Mouse (Mus musculus) liver, embryonic 13.5 days (tissue): Measurements from ENCODE around the gene Igfbp1. TPM values are rescaled to one million over a fixed set of nuclear protein-coding genes. Genes with fewer than 3 reads are reported as not detected.
A peak's percentile ranks its signal among the peaks of the same experiment; 100 is the strongest.

Experiments
- ATAC-seq: fragments of 200-750 bp; cut with Nextera tagmentation; 2 replicates; pipeline ENCODE4 v1.8.0; 2017; ENCODE audit warnings: low read depth, mild to moderate bottlenecking, moderate number of reproducible peaks, moderate library complexity
- DNase-seq: peaks from one replicate; pipeline ENCODE4 v3.0.0; 2022
- H3K27ac ChIP-seq: fragments of 300-500 bp; sonication (generic); 2 replicates; pipeline ENCODE4 v1.5.1; 2015; ENCODE audit warnings: moderate library complexity, mild to moderate bottlenecking, inconsistent platforms
- H3K27me3 ChIP-seq: fragments of 300-500 bp; sonication (generic); 2 replicates; pipeline ENCODE4 v1.6.1; 2015; ENCODE audit warnings: mild to moderate bottlenecking, inconsistent platforms
- H3K36me3 ChIP-seq: fragments of 300-500 bp; sonication (generic); 2 replicates; pipeline ENCODE4 v1.6.1; 2015; ENCODE audit warnings: mild to moderate bottlenecking, inconsistent platforms
- H3K4me1 ChIP-seq: fragments of 300-500 bp; sonication (generic); replicated peaks from 2 replicates; pipeline ENCODE4 v1.6.1; 2015; ENCODE audit warnings: inconsistent platforms
- H3K4me2 ChIP-seq: fragments of 300-500 bp; sonication (generic); 2 replicates; pipeline ENCODE4 v1.6.1; 2015; ENCODE audit warnings: inconsistent platforms, mild to moderate bottlenecking, moderate library complexity
- H3K4me3 ChIP-seq: fragments of 300-500 bp; sonication (generic); replicated peaks from 2 replicates; pipeline ENCODE4 v1.5.1; 2015; ENCODE audit warnings: mild to moderate bottlenecking, inconsistent platforms
- H3K9ac ChIP-seq: fragments of 300-500 bp; sonication (generic); 2 replicates; pipeline ENCODE4 v1.6.1; 2015; ENCODE audit warnings: mild to moderate bottlenecking, inconsistent platforms
- H3K9me3 ChIP-seq: fragments of 300-500 bp; sonication (generic); replicated peaks from 2 replicates; pipeline ENCODE4 v1.6.1; 2016; ENCODE audit warnings: inconsistent platforms
- WGBS: fragments of 180-500 bp; shearing (Covaris S2); methylation state at CpG from one replicate; pipeline ENCODE4 v1.1.7; 2015; ENCODE audit not compliant: insufficient replicate concordance; 5-methylcytosine and 5-hydroxymethylcytosine counted together
- polyA plus RNA-seq: library from polyadenylated mRNA; unstranded; fragments of >200 nt; fragmentation: Nextera tagmentation; extraction: Ambion mirVana; gene quantifications from 2 replicates; pipeline ENCODE4 v1.2.1, GENCODE M21; 2015

Igfbp1 gene
- polyA plus RNA-seq, 1 experiment from 2014 or later, result 56.9 TPM

DNA sequence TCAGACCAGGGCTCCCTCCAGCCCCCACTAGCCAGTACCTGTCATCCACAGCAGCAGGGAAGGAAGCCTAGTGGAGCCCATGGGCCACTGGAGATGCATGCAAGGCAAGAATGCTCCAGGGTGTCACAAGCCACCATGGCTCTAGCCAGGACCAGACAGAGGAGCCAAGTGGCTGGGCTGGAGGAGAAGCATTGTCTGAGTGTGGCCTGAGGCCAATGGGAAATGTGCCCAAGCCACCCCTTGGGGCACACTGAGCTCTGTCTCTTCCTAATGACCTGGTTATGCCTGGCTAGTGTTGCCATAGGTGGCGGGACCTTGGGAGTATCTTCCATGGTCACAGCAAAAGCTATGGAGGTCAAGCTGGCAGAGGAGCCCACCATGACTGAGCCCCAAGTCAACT lies 27.9 kb upstream of the Igfbp1 start:
- no peak for ATAC-seq
- DNase-seq, result no peak
- 48% methylated on average over 1 of the region's 1 CpGs for WGBS

DNA sequence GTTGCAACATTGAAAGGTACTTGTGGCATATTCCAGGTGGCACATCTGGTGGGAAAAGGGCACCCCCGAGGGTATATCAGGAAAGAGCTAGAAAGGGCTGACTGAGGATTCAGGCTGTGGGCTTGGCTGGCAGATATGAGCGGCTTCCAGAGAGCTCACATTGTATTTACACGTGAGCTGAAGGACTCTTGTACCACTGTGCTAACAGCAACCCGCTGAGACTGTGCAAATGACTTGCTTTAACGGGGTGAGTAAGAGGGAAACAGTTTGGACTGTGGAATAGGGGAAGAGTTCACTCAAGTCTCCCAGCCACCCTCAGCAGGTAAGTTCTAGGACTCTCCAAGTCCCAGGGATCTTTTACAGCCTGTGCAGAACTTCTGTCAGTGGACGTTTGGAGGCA lies 23.9 kb upstream of the Igfbp1 start:
- Histone ChIP-seq H3K9me3 (no peaks in the 10 kb centered on the region), H3K4me3 (no peak overlapping the region), H3K4me1 (no peaks in the 10 kb centered on the region), H3K9ac (no peak overlapping the region), H3K4me2 (no peak overlapping the region), H3K36me3 (no peaks in the 10 kb centered on the region), H3K27ac (no peak overlapping the region), H3K27me3 (no peaks in the 10 kb centered on the region)
- WGBS, result 52% methylated on average over 6 of the region's 6 CpGs
- ATAC-seq, result no peak
- no peak for DNase-seq

More for the DNA sequence above, 27.9 kb upstream of the Igfbp1 start:
- no peaks in the 10 kb centered on the region for H3K9me3 ChIP-seq
- no peak overlapping the region for H3K4me3 ChIP-seq
- H3K27me3 ChIP-seq, result no peaks in the 10 kb centered on the region
- no peak overlapping the region for H3K9ac ChIP-seq
- H3K36me3 ChIP-seq, result no peaks in the 10 kb centered on the region
- H3K4me2 ChIP-seq, result no peak overlapping the region
- H3K27ac ChIP-seq, result no peak overlapping the region
- H3K4me1 ChIP-seq, result no peaks in the 10 kb centered on the region

DNA sequence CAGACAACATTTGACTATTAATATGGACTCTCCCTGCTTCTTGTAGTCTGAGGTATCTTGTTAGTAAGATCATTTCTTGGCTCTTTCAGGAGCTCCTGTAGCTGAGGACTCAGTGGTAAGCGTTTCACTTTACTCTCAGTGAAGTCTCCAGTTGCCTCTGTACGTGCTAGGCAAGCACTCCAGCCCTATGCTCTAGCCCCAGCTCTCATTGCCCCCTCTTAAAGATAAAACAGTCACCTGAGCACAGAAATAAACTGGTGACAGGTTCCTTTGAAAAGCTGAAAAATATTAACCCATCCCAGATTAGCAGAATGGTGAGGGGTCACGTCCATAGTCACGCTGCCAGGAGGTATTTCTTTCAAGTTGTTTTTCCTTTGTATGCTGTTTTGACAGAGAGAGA lies 18.9 kb upstream of the Igfbp1 start:
- Histone ChIP-seq H3K4me3 (no peak overlapping the region), H3K4me1 (no peaks in the 10 kb centered on the region), H3K4me2 (no peak overlapping the region), H3K27ac (no peak overlapping the region), H3K36me3 (no peaks in the 10 kb centered on the region), H3K9ac (no peak overlapping the region), H3K9me3 (no peaks in the 10 kb centered on the region), H3K27me3 (no peaks in the 10 kb centered on the region)
- ATAC-seq (no peak), DNase-seq (no peak)
- WGBS, result 56% methylated on average over 4 of the region's 4 CpGs

DNA sequence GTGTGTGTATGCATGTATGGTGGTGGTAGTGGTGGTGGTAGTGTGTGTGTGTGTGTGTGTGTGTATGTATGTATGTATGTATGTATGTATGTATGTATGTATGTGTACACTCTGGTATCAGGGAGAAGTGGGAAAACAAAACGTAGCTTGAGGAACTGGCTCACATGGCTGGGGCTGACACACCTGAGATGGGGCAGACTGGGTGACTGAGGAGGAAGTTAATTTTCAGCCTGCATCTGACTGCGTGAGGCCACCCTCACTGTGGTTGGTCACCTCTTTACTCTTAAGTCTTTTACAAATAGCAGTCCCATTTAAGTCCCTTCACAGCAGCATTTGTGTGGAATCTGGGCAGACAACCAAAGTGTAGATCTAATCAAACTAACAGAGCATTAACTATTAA lies 18.3 kb upstream of the Igfbp1 start:
- no peaks in the 10 kb centered on the region for H3K36me3 ChIP-seq
- no peaks in the 10 kb centered on the region for H3K27me3 ChIP-seq
- WGBS, result 35% methylated on average over 2 of the region's 2 CpGs
- no peak for ATAC-seq
- H3K4me2 ChIP-seq, result no peak overlapping the region
- H3K27ac ChIP-seq, result no peak overlapping the region
- no peak overlapping the region for H3K4me3 ChIP-seq
- H3K9ac ChIP-seq, result no peak overlapping the region
- H3K4me1 ChIP-seq, result no peaks in the 10 kb centered on the region
- no peaks in the 10 kb centered on the region for H3K9me3 ChIP-seq
- DNase-seq, result no peak

DNA sequence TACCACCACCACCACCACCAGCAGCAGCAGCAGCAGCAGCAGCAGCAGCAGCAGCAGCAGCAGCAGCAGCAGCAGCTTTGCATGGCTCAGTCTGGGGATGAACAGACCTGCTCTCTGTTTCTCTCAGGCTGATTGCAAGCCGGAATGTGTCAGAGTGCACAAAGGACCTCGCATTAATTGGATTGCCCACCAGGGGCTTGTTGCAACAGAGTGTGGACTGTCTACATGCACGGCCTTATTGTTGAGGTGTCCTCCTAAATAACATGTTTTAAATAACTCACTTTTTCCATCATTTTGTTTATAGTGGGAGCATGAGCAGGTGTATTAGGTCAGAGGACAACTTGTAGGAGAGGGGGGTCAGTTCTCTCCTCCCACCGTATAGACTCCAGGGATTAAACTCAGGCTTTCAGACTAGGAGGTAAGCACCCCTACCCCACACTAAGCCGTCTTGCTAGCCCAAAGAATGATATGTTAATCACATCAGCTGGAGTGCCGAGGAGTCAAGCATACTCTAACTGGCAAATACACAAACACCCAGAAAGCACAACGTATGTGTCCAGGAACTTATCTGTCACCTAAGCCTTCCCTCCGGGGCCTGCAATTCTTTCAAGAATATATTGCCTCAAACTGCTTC lies 15.1 kb upstream of the Igfbp1 start:
- no peak overlapping the region for H3K4me2 ChIP-seq
- H3K27me3 ChIP-seq, result no peaks in the 10 kb centered on the region
- no peak overlapping the region for H3K4me3 ChIP-seq
- no peak overlapping the region for H3K27ac ChIP-seq
- H3K9me3 ChIP-seq, result no peaks in the 10 kb centered on the region
- WGBS, result 63% methylated on average over 8 of the region's 8 CpGs
- no peaks in the 10 kb centered on the region for H3K4me1 ChIP-seq
- H3K36me3 ChIP-seq, result no peaks in the 10 kb centered on the region
- no peak overlapping the region for H3K9ac ChIP-seq
- DNase-seq, result no peak
- no peak for ATAC-seq

DNA sequence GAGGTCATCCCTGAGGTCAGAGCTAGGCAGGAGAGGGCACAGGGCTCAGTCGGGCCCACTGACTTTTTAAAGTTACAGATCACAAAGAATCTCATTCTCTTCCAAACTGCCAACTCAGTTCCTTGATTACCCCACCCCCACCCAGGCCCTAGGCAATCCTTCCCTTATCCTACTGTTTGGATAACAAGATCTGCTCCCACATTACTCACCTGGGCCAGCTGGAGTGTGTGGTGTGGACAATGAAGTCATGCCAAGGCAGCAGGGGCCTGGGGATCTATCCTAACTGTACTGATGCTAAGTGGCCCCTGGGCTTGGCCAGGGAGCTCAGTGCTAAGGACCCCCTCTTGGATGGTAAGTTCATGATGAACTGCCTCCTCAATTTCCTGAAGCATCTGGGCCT lies 13.2 kb upstream of the Igfbp1 start:
- Histone ChIP-seq H3K27me3 (no peaks in the 10 kb centered on the region), H3K4me1 (no peaks in the 10 kb centered on the region), H3K4me3 (no peak overlapping the region), H3K9me3 (no peaks in the 10 kb centered on the region), H3K36me3 (no peaks in the 10 kb centered on the region), H3K9ac (no peak overlapping the region), H3K27ac (no peak overlapping the region), H3K4me2 (no peak overlapping the region)
- DNase-seq (no peak), ATAC-seq (no peak)
- WGBS, result 28% methylated on average over 1 of the region's 1 CpGs

DNA sequence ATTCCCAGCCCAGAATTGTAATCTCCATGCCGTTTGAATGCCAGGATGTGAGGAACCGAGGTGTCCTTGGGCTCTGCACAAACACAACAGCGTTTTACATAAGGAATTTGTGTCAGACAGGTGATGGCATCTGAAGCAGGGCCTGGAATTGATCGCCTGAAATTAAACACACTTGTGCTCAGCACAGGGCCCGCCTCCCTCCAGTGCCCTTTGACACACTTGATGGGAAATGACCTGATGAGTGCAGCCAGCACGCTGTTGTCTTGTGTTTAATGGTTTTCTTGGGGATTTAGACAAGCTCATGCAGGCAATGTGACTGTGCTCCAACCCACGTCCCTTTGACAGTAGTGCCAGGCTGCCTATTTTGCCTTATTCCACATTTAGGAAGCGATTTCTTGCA lies 10.1 kb upstream of the Igfbp1 start:
- Histone ChIP-seq H3K4me1 (peaks cover 3% of the 10 kb centered on the region; the same call in 1 of the 2 replicates), H3K27me3 (no peaks in the 10 kb centered on the region), H3K36me3 (no peaks in the 10 kb centered on the region), H3K4me2 (no peak overlapping the region), H3K27ac (no peak overlapping the region), H3K9ac (no peak overlapping the region), H3K4me3 (no peak overlapping the region), H3K9me3 (no peaks in the 10 kb centered on the region)
- ATAC-seq (no peak), DNase-seq (no peak)
- WGBS, result 44% methylated on average over 8 of the region's 8 CpGs

DNA sequence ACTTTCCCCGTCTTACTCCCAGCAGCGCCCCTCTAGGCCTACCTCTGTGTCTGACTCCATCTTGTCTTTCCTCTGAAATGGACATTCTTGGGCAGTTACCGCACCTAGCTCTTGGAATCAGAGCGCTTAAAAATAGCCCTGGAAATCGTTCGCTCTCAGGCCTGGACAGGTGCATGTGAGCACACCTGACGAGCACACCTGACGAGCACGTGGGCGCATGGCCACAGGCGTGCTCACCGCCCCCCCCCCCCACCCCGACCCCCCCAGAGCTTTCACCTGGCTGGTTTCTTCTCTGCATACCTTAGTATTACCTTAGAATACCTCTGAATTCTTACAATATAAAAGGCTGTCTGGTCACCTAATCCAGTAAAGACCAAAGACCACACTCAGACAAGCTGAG lies 9.1 kb upstream of the Igfbp1 start, which contains the start of gene Gm11985:
Gene Gm11985, minus strand, starts transcription at position 101 of the 400 bp plus-strand sequence.
- Histone ChIP-seq H3K36me3 (no peaks in the 10 kb centered on the region), H3K9ac (no peak within 1 kb of the TSS), H3K4me3 (no peak within 1 kb of the TSS), H3K4me1 (peaks cover 4% of the 10 kb centered on the region; the same call in 1 of the 2 replicates), H3K4me2 (no peak within 1 kb of the TSS), H3K9me3 (no peaks in the 10 kb centered on the region), H3K27ac (no peak within 1 kb of the TSS), H3K27me3 (no peaks in the 10 kb centered on the region)
- 73% methylated on average over 13 of the region's 13 CpGs for WGBS
- DNase-seq (no peak), ATAC-seq (no peak)

DNA sequence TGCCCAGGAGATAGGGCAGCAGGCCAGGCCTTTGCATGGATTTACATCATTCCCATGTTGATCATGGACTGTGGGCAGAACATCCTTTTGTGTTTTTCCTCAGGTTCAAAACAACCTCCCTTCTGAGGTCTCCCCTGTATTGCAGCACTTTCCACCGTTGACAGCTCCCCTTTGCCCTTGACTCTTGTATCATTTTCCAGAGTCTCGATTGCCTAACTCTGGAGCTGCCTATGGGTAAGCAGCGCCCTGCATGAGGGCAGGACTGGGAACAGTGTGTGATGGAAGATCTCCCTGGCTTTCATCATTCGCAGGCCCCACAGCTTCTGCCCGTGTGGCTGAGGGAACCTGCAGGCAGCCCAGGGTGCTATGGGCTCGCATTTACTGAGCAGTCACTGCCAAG lies 4.9 kb upstream of the Igfbp1 start:
- 41% methylated on average over 6 of the region's 6 CpGs for WGBS
- H3K9ac ChIP-seq, result no peak overlapping the region
- ATAC-seq, result peak; percentile 53

DNA sequence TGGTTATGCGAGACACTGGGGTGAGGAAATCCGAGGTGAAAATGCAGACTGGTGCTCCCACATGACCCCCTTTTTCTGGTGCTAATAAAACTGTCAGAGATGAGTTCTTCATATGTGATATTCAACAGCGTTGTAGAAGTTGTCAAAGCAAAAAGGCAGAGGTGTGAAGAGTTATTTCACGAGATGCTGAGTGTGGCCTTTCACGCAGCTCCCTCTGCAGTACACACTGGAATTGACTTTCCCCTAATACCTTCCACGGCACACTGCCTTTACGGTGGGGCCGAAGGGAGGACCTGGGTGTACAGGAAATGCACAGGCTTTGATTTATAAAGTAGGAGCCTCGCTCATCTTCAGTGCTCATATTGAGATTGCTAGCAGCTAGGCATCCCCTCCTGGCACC lies 4.4 kb upstream of the Igfbp1 start:
- WGBS, result 52% methylated on average over 9 of the region's 9 CpGs

More for the DNA sequence above, 4.9 kb upstream of the Igfbp1 start:
- Histone ChIP-seq H3K4me1 (peaks cover 10% of the 10 kb centered on the region; the same call in 1 of the 2 replicates), H3K36me3 (no peaks in the 10 kb centered on the region), H3K4me2 (no peak overlapping the region), H3K4me3 (no peak overlapping the region), H3K27me3 (no peaks in the 10 kb centered on the region), H3K9me3 (no peaks in the 10 kb centered on the region), H3K27ac (peak overlapping the region; percentile 44)
- DNase-seq, result no peak

DNA sequence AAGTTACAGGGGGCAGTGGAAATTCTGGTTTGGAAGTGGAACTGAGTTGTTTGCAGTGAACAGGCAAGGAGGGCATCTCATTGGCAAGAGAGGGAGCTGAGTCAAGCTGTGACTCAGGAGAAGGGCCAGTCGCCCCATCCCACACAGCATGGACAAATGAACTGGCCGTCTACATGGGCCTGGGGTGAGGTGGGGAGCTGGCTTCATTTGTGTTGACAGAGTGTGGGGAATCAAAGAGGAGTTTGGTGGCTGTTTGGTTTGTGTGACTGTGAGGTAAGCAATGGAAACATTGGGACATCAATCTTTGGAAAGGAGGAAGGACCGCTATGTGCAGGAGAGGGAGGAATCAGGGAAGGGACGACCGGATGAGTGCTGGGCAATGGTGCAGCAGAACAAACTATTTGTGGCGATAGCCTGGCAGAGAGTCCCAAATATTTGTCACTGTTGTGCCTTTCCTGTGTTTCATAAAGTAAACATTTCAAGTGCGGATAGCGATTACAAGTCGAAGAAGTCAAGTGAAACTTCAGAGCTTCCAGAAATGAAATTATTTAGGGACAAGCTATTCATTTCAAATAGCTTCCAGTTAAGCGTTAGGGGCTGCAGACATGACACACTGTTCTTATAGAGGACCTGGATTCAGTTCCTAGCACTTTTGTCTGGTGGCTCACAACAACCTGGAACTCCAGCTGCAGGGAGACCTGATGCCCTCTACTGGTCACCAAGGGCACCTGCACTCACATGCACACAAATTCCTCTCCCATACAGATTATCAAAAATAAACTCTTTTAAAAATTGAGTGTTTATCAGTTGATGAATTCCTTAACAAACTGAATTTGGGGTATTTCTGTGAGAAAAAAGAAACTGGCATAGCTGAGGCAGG lies 2.9 kb upstream of the Igfbp1 start:
- Histone ChIP-seq H3K4me3 (no peak overlapping the region), H3K36me3 (no peaks in the 10 kb centered on the region), H3K9me3 (no peaks in the 10 kb centered on the region), H3K27me3 (no peaks in the 10 kb centered on the region), H3K9ac (no peak overlapping the region), H3K27ac (no peak overlapping the region; the same call in 1 of the 2 replicates), H3K4me2 (no peak overlapping the region), H3K4me1 (peaks cover 10% of the 10 kb centered on the region; the same call in 1 of the 2 replicates)
- WGBS, result 66% methylated on average over 10 of the region's 10 CpGs
- DNase-seq, result no peak
- peak; percentile 13; the same call in 1 of the 2 replicates for ATAC-seq

More for the DNA sequence above, 4.4 kb upstream of the Igfbp1 start:
- DNase-seq (no peak), ATAC-seq (no peak)
- Histone ChIP-seq H3K9me3 (no peaks in the 10 kb centered on the region), H3K27ac (peak overlapping the region; percentile 9; the same call in 1 of the 2 replicates), H3K9ac (no peak overlapping the region), H3K36me3 (no peaks in the 10 kb centered on the region), H3K27me3 (no peaks in the 10 kb centered on the region), H3K4me3 (no peak overlapping the region), H3K4me1 (peaks cover 10% of the 10 kb centered on the region; the same call in 1 of the 2 replicates), H3K4me2 (no peak overlapping the region)
